Mouse (Mus musculus) neural tube, embryonic 11.5 days (tissue): ENCODE results near the gene Fndc4. TPM values are rescaled to one million over a fixed set of nuclear protein-coding genes. Genes with fewer than 3 reads are reported as not detected.

Experiments
- ATAC-seq: fragments of 200-750 bp; cut with Nextera tagmentation; 2 replicates; pipeline ENCODE4 v1.8.0; 2017; ENCODE audit warnings: moderate number of reproducible peaks, mild to moderate bottlenecking, moderate TSS enrichment, moderate library complexity; ENCODE audit not compliant: insufficient read depth, low FRiP score, low TSS enrichment
- DNase-seq: peaks from one replicate; pipeline ENCODE4 v3.0.0-alpha.2; 2015; ENCODE audit warnings: low spot score
- H3K27ac ChIP-seq: fragments of 300-500 bp; sonication (generic); 2 replicates; pipeline ENCODE4 v1.5.1; 2014; ENCODE audit warnings: low read depth, mild to moderate bottlenecking, low read length
- H3K27me3 ChIP-seq: fragments of 300-500 bp; sonication (generic); 2 replicates; pipeline ENCODE4 v1.6.1; 2014; ENCODE audit warnings: mild to moderate bottlenecking, low read length, mixed read lengths; ENCODE audit not compliant: control insufficient read depth, insufficient read depth
- H3K36me3 ChIP-seq: fragments of 300-500 bp; sonication (generic); 2 replicates; pipeline ENCODE4 v1.6.1; 2014; ENCODE audit warnings: mild to moderate bottlenecking, low read length, moderate library complexity, mixed read lengths; ENCODE audit not compliant: control insufficient read depth, insufficient read depth
- H3K4me1 ChIP-seq: fragments of 300-500 bp; sonication (generic); 2 replicates; pipeline ENCODE4 v1.6.1; 2014; ENCODE audit warnings: low read length, mixed read lengths; ENCODE audit not compliant: control insufficient read depth, insufficient read depth
- H3K4me2 ChIP-seq: fragments of 300-500 bp; sonication (generic); 2 replicates; pipeline ENCODE4 v1.6.1; 2014; ENCODE audit warnings: low read depth, mild to moderate bottlenecking, moderate library complexity
- H3K4me3 ChIP-seq: fragments of 300-500 bp; sonication (generic); 2 replicates; pipeline ENCODE4 v1.5.1; 2014; ENCODE audit warnings: low read depth, low read length
- H3K9ac ChIP-seq: fragments of 300-500 bp; sonication (generic); 2 replicates; pipeline ENCODE4 v1.6.1; 2014; ENCODE audit warnings: mild to moderate bottlenecking, low read length
- H3K9me3 ChIP-seq: fragments of 300-500 bp; sonication (generic); 2 replicates; pipeline ENCODE4 v1.6.1; 2016; ENCODE audit warnings: low read length; ENCODE audit not compliant: control insufficient read depth
- WGBS: fragments of 180-500 bp; shearing (Covaris S2); extraction: QIAGEN DNeasy Blood & Tissue Kit; methylation state at CpG from one replicate; pipeline ENCODE4 v1.1.7; 2014; 5-methylcytosine and 5-hydroxymethylcytosine counted together
- polyA plus RNA-seq: library from polyadenylated mRNA; unstranded; fragments of >200 nt; fragmentation: Nextera tagmentation; extraction: Ambion mirVana; gene quantifications from 2 replicates; pipeline ENCODE4 v1.2.1, GENCODE M21; 2014

Fndc4 gene
- polyA plus RNA-seq, 1 experiment from 2014 or later: 71.1 TPM

DNA sequence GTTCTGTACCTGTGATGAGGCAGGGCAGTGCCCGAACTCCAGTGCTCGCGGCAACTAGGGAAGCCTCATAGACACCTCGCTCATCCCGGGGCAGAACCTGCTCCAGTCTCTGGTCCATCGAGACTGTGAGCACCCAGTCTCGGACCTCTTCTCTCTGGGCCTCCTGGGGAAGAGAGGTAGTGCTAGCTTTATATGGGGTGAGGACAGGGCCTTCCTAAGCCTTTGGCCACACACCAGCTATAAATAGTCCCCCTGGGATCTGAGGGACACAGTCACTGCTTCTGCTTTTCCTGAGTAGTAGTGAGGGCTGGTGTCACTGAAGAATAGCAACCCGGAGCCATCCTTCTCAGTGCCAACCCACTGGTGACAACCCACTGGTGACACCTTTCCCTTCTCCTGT is 42.1 kb downstream of the Fndc4 start:
- no peak overlapping the region for H3K9ac ChIP-seq
- H3K4me1 ChIP-seq: peaks cover 9% of the 10 kb centered on the region; the same call in 1 of the 2 replicates
- DNase-seq: no peak
- no peak overlapping the region for H3K4me3 ChIP-seq
- no peak overlapping the region for H3K4me2 ChIP-seq
- no peaks in the 10 kb centered on the region for H3K27me3 ChIP-seq
- no peaks in the 10 kb centered on the region for H3K9me3 ChIP-seq
- no peak overlapping the region for H3K27ac ChIP-seq
- WGBS: 91% methylated on average over 8 of the region's 8 CpGs
- peaks cover 21% of the 10 kb centered on the region for H3K36me3 ChIP-seq
- ATAC-seq: no peak

DNA sequence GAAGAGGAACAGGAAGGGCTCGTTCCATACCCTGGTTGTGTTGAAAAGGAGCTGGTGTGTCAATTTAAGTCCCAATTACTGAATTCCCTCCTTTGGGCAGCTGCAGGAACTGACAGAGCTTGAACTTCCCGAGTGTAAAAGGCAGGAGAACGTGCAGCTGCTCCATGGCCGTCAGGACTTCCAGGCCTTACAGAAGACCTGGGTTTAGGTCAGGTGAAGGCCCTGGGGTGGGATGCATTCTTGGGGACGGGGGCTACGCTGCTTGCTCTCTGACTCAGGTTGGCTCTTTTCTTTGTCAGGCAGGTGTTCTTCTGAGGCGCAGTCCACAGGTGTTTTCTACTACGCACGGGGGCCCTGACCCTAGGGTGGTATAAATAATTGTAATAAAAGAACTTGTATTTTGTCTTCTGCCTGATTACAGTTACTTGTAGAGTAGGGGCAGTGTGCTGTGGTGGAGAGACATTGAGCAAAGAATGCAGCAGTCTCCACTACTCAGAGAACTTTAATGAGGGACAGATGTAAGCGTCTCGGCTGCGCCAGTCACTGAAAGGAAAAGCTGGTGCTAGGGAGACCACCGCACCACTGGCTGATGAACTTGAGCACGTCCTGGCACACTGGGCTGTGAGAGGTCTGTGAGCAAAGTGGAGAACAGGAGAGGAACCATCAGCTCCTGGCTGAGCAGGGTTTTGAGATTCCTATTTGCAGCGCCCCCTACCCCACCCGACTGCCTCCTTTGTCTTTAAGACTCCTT is 42.9 kb downstream of the Fndc4 start:
- Histone ChIP-seq H3K4me3 (no peak overlapping the region), H3K9me3 (no peaks in the 10 kb centered on the region), H3K27me3 (no peaks in the 10 kb centered on the region), H3K36me3 (peaks cover 21% of the 10 kb centered on the region), H3K9ac (no peak overlapping the region), H3K27ac (no peak overlapping the region), H3K4me2 (no peak overlapping the region), H3K4me1 (peaks cover 9% of the 10 kb centered on the region; the same call in 1 of the 2 replicates)
- DNase-seq (no peak), ATAC-seq (no peak)
- 83% methylated on average over 16 of the region's 16 CpGs for WGBS

DNA sequence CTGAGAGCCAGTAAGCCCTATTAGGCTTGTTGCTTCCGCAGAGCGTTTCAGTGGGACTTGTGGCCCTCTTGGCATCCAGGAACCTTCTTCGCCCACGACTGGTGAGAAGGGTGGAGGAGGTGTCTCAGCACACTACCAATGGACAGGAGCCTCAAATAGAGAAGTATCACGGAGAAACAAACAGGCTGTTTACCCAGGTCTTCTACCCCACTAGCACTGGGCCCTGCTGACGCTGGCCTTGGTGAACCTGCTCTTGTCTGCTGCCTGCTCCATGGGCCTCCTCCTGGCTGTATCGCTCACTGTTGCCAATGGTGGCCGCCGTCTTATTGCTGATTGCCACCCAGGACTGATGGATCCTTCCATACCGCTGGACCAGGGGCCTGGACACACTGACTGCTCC is 43.7 kb downstream of the Fndc4 start:
- Histone ChIP-seq H3K27ac (no peak overlapping the region), H3K27me3 (no peaks in the 10 kb centered on the region), H3K36me3 (peaks cover 25% of the 10 kb centered on the region), H3K9me3 (no peaks in the 10 kb centered on the region), H3K4me2 (peak overlapping the region; percentile 15), H3K9ac (0 out of 2 replicates have a peak overlapping the region, but pooled peaks have one; percentile 12), H3K4me1 (peaks cover 9% of the 10 kb centered on the region; the same call in 1 of the 2 replicates), H3K4me3 (no peak overlapping the region)
- ATAC-seq (no peak), DNase-seq (no peak)
- WGBS: 50% methylated on average over 10 of the region's 10 CpGs

DNA sequence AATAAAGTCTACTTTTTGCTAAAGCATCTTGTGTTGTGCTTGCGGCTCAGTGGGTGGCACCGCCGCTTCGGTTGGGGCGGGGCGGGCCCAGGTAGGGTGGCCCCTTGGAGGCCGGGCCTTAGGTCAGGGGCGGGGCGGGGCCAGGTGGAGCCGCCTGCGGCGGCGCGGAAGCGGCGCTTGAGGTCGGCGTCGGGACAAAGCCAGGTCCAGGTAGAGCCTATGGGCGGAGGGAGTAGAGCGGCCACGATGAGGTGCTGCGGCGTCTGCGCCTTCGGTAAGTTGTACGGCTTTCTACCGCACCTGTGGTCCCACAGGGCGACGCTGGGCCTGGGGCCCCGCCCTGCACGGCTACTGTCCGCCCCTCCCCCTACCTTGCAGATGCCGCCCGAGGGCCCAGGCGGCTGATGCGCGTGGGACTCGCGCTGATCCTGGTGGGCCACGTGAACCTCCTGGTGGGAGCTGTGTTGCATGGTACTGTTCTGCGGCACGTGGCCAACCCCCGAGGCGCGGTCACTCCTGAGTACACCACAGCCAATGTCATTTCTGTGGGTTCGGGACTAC is 44.3 kb downstream of the Fndc4 start, which contains the start of gene Krtcap3:
TSS of gene Krtcap3 (plus strand) at position 151 of the 561 bp plus-strand sequence.
- 8% methylated on average over 47 of the region's 47 CpGs for WGBS
- H3K27ac ChIP-seq: no peak within 1 kb of the TSS

DNA sequence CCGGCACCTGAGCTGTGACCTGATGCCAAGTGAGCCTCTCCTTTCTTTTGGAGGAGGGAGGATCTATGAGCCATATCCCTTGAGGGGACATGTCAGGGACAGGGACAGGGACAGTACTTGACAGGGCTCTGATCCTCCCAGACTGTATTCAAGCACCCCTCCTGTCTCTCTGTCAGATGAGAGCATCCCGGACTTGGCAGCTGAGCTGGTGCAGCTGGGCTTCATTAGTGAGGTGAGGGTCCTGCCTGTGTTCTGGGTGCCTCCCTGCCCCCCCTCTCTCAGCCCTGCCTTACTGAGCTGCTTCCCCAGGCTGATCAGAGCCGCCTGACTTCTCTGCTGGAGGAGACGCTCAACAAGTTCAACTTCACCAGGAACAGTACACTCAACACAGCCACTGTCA is 45.2 kb downstream of the Fndc4 start:
- Histone ChIP-seq H3K36me3 (peaks cover 25% of the 10 kb centered on the region), H3K4me1 (peaks cover 9% of the 10 kb centered on the region; the same call in 1 of the 2 replicates), H3K9me3 (no peaks in the 10 kb centered on the region), H3K4me2 (no peak overlapping the region), H3K27me3 (no peaks in the 10 kb centered on the region), H3K27ac (no peak overlapping the region), H3K9ac (no peak overlapping the region), H3K4me3 (peak overlapping the region; percentile 6; the same call in 1 of the 2 replicates)
- no peak for ATAC-seq
- WGBS: 69% methylated on average over 4 of the region's 4 CpGs
- no peak for DNase-seq

More for the DNA sequence above, 44.3 kb downstream of the Fndc4 start, which contains the start of gene Krtcap3:
- H3K27me3 ChIP-seq: no peaks in the 10 kb centered on the region
- H3K36me3 ChIP-seq: peaks cover 24% of the 10 kb centered on the region
- DNase-seq (peak; percentile 25), ATAC-seq (no peak)
- H3K9me3 ChIP-seq: no peaks in the 10 kb centered on the region
- peak within 1 kb of the TSS; percentile 15 for H3K4me2 ChIP-seq
- peak within 1 kb of the TSS; percentile 8 for H3K4me3 ChIP-seq
- peak within 1 kb of the TSS; percentile 12; the same call in 1 of the 2 replicates for H3K9ac ChIP-seq
- peaks cover 9% of the 10 kb centered on the region; the same call in 1 of the 2 replicates for H3K4me1 ChIP-seq

Other genes starting within 250 kb of the Fndc4 start
- gene Atraid, start 247.8 kb downstream of the Fndc4 start, polyA plus RNA-seq: 95.1 and 98.5 TPM in 2 replicates
- 9.3 and 9.7 TPM in 2 replicates for gene Slc5a6, start 247.2 kb downstream of the Fndc4 start, polyA plus RNA-seq
- gene Cad, start 241.3 kb downstream of the Fndc4 start, polyA plus RNA-seq: 27.9 and 28.2 TPM in 2 replicates
- not detected in 2 replicates for gene Dnajc5g, start 189.8 kb downstream of the Fndc4 start, polyA plus RNA-seq
- 8.1 and 9.2 TPM in 2 replicates for gene Slc30a3, start 187.8 kb downstream of the Fndc4 start, polyA plus RNA-seq
- gene Trim54, start 179.4 kb downstream of the Fndc4 start, polyA plus RNA-seq: 0.45 and 0.81 TPM in 2 replicates
- gene Ucn, start 157.3 kb downstream of the Fndc4 start, polyA plus RNA-seq: not detected in 2 replicates
- gene Mpv17, start 141.8 kb downstream of the Fndc4 start, polyA plus RNA-seq: 44.8 and 52.2 TPM in 2 replicates
- 1.3 and 1.7 TPM in 2 replicates for gene Gm29609, start 116.2 kb downstream of the Fndc4 start, polyA plus RNA-seq
- 75.1 and 89.0 TPM in 2 replicates for gene Gtf3c2, start 115.9 kb downstream of the Fndc4 start, polyA plus RNA-seq
- gene Snx17, start 102.9 kb downstream of the Fndc4 start, polyA plus RNA-seq: 134 and 137 TPM in 2 replicates
- 69.6 and 77.7 TPM in 2 replicates for gene Eif2b4, start 102.7 kb downstream of the Fndc4 start, polyA plus RNA-seq
- 6.4 and 7.0 TPM in 2 replicates for gene Zfp513, start 93.8 kb downstream of the Fndc4 start, polyA plus RNA-seq
- gene Ppm1g, start 75.4 kb downstream of the Fndc4 start, polyA plus RNA-seq: 162 and 166 TPM in 2 replicates
- gene Nrbp1, start 55.2 kb downstream of the Fndc4 start, polyA plus RNA-seq: 154 and 163 TPM in 2 replicates
- 0.97 and 1.2 TPM in 2 replicates for gene Gm9970, start 54.8 kb downstream of the Fndc4 start, polyA plus RNA-seq
- 2.4 and 3.0 TPM in 2 replicates for gene Krtcap3, start 44.4 kb downstream of the Fndc4 start, polyA plus RNA-seq
- 33.0 and 36.7 TPM in 2 replicates for gene Ift172, start 5.0 kb downstream of the Fndc4 start, polyA plus RNA-seq
- gene Gckr, start 1.4 kb upstream of the Fndc4 start, polyA plus RNA-seq: not detected in 2 replicates
- gene Zfp512, start 156.4 kb upstream of the Fndc4 start, polyA plus RNA-seq: 72.2 and 77.5 TPM in 2 replicates
- 0.30 TPM in 1 of 2 replicates, not detected in the other for gene 4930548H24Rik, start 189.7 kb upstream of the Fndc4 start, polyA plus RNA-seq
- 74.5 and 74.6 TPM in 2 replicates for gene Gpn1, start 198.7 kb upstream of the Fndc4 start, polyA plus RNA-seq
- 30.9 and 35.4 TPM in 2 replicates for gene Slc4a1ap, start 230.9 kb upstream of the Fndc4 start, polyA plus RNA-seq
- 19.5 and 21.3 TPM in 2 replicates for gene Supt7l, start 231.7 kb upstream of the Fndc4 start, polyA plus RNA-seq